Mouse (Mus musculus): ENCODE data around the gene Olfr582. TPM values are rescaled to one million over a fixed set of nuclear protein-coding genes. Genes with fewer than 3 reads are reported as not detected.

The Olfr582 gene
- total RNA-seq (2023) = not detected

DNA sequence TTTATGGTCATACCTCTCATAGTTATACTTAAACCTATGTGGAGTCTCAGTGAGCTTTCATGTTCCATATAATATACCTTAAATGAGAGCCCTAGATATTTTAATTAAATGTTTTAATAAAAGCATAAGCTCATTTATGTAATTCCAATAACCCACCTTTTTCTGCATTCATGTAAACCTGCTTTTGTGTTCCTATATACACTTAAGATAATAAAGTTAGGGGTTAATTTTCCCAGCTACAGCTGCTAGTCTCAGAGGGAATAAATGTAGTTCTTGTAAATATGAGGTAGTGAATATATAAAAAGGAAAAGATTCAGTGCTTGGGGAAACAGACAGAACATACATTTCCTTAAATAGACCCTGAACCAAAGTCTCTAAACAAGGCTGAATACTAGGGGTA lies at the start of gene Olfr582:
Olfr582 (plus strand) TSS at position 301 of the 400 bp plus-strand sequence.

DNA sequence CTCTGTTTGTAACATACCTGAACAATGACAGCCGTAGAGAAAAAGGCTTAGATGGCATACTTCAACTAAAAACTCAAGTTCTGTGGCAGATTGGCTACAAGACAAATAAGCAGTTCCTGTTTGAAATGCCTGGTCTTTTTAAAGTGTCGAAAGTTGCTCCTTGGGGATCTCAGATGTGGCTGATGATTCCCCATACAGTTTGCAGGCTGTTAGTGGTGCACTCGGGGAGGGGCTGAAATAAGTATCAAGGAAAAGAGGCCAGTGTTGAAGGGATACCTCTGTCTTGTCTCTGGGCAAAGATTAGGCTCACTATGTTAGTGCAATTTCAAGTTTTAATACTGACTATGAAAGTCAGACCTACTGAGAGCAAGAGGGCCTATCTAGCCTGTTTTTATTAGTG lies 48.6 kb upstream of the Olfr582 start, which contains the start of gene Olfr578:
Olfr578 (minus strand) TSS at position 101 of the 400 bp plus-strand sequence.

DNA sequence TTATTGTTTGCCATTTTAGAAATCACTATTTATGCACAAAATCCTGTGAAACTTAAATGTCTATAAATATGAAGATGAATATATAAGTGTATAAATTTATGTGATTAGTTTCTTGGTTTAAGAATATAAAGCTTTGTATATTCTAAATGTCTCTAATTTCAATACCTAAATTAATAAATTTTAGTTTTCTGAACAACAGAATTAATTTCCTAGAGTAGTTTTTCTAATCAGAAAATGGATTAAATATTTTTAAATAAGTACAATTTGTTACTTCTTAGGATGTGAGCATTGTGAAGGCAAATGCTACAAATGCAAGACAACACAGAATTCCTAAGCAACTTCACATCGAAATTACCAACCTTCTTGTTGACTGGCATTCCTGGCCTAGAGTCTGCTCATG lies 13.2 kb downstream of the Olfr582 start, which contains the start of gene Olfr583:
Olfr583 (plus strand) TSS at position 301 of the 400 bp plus-strand sequence.

DNA sequence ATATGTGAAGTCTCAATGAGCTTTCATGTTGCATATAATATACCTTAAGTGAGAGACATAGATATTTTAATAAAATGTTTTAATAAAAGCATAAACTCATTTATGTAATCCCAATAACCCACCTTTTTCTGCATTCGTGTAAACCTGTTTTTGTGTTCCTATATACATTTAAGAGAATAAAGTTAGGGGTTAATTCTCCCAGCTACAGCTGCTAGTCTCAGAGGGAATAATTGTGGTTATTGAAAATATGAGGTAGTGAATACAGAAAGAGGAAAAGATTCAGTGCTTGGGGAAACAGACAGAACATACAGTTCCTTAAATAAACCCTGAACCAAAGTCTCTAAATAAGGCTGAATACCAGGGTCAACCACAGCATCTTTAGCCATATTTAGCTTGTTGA lies 43.8 kb downstream of the Olfr582 start, which contains the start of gene Olfr584:
Olfr584 (plus strand) TSS at position 301 of the 400 bp plus-strand sequence.

Other genes with a start within 250 kb of the Olfr582 start
- not detected for gene Olfr564, start 234.5 kb upstream of the Olfr582 start, total RNA-seq (2023)
- gene Olfr566, start 179.3 kb upstream of the Olfr582 start, total RNA-seq (2023) = not detected
- gene Olfr568, start 160.9 kb upstream of the Olfr582 start, total RNA-seq (2023) = not detected
- not detected for gene Olfr569, start 147.1 kb upstream of the Olfr582 start, total RNA-seq (2023)
- not detected for gene Olfr570, start 143.4 kb upstream of the Olfr582 start, total RNA-seq (2023)
- not detected for gene Olfr571, start 120.5 kb upstream of the Olfr582 start, total RNA-seq (2023)
- not detected for gene Olfr572, start 113.6 kb upstream of the Olfr582 start, total RNA-seq (2023)
- not detected for gene Olfr573-ps1, start 95.4 kb upstream of the Olfr582 start, total RNA-seq (2023)
- gene Olfr574, start 89.6 kb upstream of the Olfr582 start, total RNA-seq (2023) = not detected
- not detected for gene Olfr575, start 79.2 kb upstream of the Olfr582 start, total RNA-seq (2023)
- not detected for gene Olfr576, start 75.4 kb upstream of the Olfr582 start, total RNA-seq (2023)
- gene Olfr577, start 62.1 kb upstream of the Olfr582 start, total RNA-seq (2023) = not detected
- not detected for gene Olfr578, start 48.7 kb upstream of the Olfr582 start, total RNA-seq (2023)
- gene Olfr583, start 13.3 kb downstream of the Olfr582 start, total RNA-seq (2023) = not detected
- not detected for gene Olfr584, start 43.9 kb downstream of the Olfr582 start, total RNA-seq (2023)
- not detected for gene Olfr585, start 59.7 kb downstream of the Olfr582 start, total RNA-seq (2023)
- not detected for gene Olfr586, start 87.6 kb downstream of the Olfr582 start, total RNA-seq (2023)
- gene Olfr588-ps1, start 102.9 kb downstream of the Olfr582 start, total RNA-seq (2023) = not detected
- not detected for gene Olfr589, start 118.3 kb downstream of the Olfr582 start, total RNA-seq (2023)
- gene Olfr591, start 140.3 kb downstream of the Olfr582 start, total RNA-seq (2023) = not detected
- gene Olfr592, start 146.8 kb downstream of the Olfr582 start, total RNA-seq (2023) = not detected
- gene Olfr593, start 173.8 kb downstream of the Olfr582 start, total RNA-seq (2023) = not detected
- not detected for gene Olfr594, start 179.0 kb downstream of the Olfr582 start, total RNA-seq (2023)
- gene Usp17ld, start 214.5 kb downstream of the Olfr582 start, total RNA-seq (2023) = not detected

Measured in monocyte, adult 59 days (primary cell).